Mouse (Mus musculus) small intestine, adult 2 months (tissue): ENCODE results near the gene Tsen15.

Source experiments
- CTCF ChIP-seq: fragments of 200-500 bp; IDR thresholded peaks from 2 replicates; pipeline ENCODE4 v1.5.1; 2012; ENCODE audit warnings: low read depth, mild to moderate bottlenecking, control low read depth, inconsistent platforms, low read length, moderate library complexity, mixed read lengths; ENCODE audit not compliant: insufficient replicate concordance, insufficient read length; ENCODE audit errors: extremely low read depth
- POLR2A ChIP-seq: fragments of 200-500 bp; IDR thresholded peaks from 2 replicates; pipeline ENCODE4 v1.6.1; 2012; ENCODE audit warnings: low read depth, mild to moderate bottlenecking, control low read depth, inconsistent platforms, low read length, moderate library complexity

- no peak for TF ChIP-seq POLR2A
- TF ChIP-seq CTCF, result no peak
Observed at GRCm38 (mm10) chr1:152413116-152413515, 26.6 kb upstream of the Tsen15 start.
